Mouse (Mus musculus): Measurements from ENCODE around the gene Cyp2d10. TPM values are rescaled to one million over a fixed set of nuclear protein-coding genes. Genes with fewer than 3 reads are reported as not detected.
A peak's percentile ranks its signal among the peaks of the same experiment; 100 is the strongest.
"Not testable (repeated sequence)": the region's sequence is repeated elsewhere in the genome, so short reads cannot be mapped to it uniquely, and the experiment has no call there.

The Cyp2d10 gene
- total RNA-seq, 1 experiment from 2014 or later, result not detected

DNA sequence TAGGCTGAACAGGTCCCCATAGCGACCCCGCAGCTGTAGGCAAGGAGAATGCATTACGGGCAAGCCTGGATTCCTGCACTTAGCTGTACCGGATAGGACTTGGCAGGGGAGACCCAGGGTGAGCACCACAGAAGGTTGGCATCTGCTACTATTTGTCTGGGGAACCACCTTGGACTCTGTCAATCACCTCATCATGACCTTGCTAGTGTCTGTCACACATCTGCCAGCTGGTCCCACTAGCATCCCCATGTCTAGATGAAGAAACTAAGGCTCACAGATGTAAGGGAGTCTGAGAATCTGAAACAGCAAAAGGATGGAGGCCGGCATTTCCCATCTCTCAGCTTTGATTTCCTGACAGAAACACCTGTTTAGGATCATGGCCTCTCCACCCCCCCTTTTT is 32.6 kb downstream of the Cyp2d10 start:
- no peak for ATAC-seq (replicated peaks in 1 of 2; ENCODE audit: insufficient read depth in 1 of 2, low FRiP score in 2 of 2, low TSS enrichment in 1 of 2, low read depth in 1 of 2, poor library complexity in 2 of 2, severe bottlenecking in 2 of 2)

GRCm38 (mm10) chr15:82372991-82373390 is 34.0 kb downstream of the Cyp2d10 start:
- ATAC-seq (replicated peaks in 1 of 2; ENCODE audit: insufficient read depth in 1 of 2, low FRiP score in 2 of 2, low TSS enrichment in 1 of 2, low read depth in 1 of 2, poor library complexity in 2 of 2, severe bottlenecking in 2 of 2), result no peak

- ATAC-seq (replicated peaks in 1 of 2; ENCODE audit: insufficient read depth in 1 of 2, low FRiP score in 2 of 2, low TSS enrichment in 1 of 2, low read depth in 1 of 2, poor library complexity in 2 of 2, severe bottlenecking in 2 of 2), result no peak
Observed at GRCm38 (mm10) chr15:82372446-82372845, 34.5 kb downstream of the Cyp2d10 start.

- ATAC-seq (replicated peaks in 1 of 2; ENCODE audit: insufficient read depth in 1 of 2, low FRiP score in 2 of 2, low TSS enrichment in 1 of 2, low read depth in 1 of 2, poor library complexity in 2 of 2, severe bottlenecking in 2 of 2), result no peak
Observed at GRCm38 (mm10) chr15:82368851-82369250, 38.1 kb downstream of the Cyp2d10 start.

DNA sequence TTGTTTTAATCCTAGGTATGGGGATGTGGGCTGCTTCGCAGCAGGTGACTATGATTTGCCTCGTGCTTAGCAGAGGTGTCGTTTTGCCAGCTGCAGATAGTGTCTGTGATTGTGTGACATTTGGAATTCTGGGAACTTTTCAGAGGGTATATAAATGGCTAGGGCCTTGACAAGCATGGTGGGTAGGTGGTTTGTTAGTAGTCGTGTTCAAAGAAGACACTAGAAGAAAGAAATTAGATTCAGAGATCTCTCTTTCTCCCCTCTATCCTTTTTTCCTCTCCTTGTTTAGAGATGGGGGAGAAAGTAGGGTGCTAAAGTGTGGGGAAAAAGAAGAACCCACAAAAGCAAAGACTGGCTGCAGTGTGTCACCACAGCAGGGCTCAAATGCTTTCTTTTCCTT is 38.8 kb downstream of the Cyp2d10 start:
- ATAC-seq (replicated peaks in 1 of 2; ENCODE audit: insufficient read depth in 1 of 2, low FRiP score in 2 of 2, low TSS enrichment in 1 of 2, low read depth in 1 of 2, poor library complexity in 2 of 2, severe bottlenecking in 2 of 2), result no peak

- not testable (repeated sequence) for ATAC-seq (replicated peaks in 1 of 2; ENCODE audit: insufficient read depth in 1 of 2, low FRiP score in 2 of 2, low TSS enrichment in 1 of 2, low read depth in 1 of 2, poor library complexity in 2 of 2, severe bottlenecking in 2 of 2)
Observed at GRCm38 (mm10) chr15:82364561-82364960, 42.4 kb downstream of the Cyp2d10 start.

GRCm38 (mm10) chr15:82363801-82364200 is 43.2 kb downstream of the Cyp2d10 start:
- not testable (repeated sequence) for ATAC-seq (replicated peaks in 1 of 2; ENCODE audit: insufficient read depth in 1 of 2, low FRiP score in 2 of 2, low TSS enrichment in 1 of 2, low read depth in 1 of 2, poor library complexity in 2 of 2, severe bottlenecking in 2 of 2)

DNA sequence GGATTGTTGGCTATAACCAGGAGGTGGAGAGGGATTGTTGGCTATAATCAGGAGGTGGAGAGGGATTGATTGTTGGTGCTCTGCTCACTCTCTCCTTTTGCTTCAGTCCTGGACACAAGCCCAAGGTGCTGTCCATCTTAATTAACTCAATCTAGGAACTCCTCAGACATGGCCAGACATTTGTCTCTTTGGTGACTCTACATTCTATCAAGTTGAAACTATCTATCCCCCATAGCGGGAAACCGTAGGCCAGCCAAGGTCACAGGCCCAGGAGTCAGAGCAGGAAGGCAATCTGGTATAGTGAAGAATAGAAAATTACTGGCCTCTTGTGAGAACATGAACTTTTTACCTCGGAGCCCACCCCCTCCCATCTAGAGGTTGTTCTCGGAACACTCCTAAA is 44.8 kb downstream of the Cyp2d10 start:
- no peak for ATAC-seq (replicated peaks in 1 of 2; ENCODE audit: insufficient read depth in 1 of 2, low FRiP score in 2 of 2, low TSS enrichment in 1 of 2, low read depth in 1 of 2, poor library complexity in 2 of 2, severe bottlenecking in 2 of 2)

DNA sequence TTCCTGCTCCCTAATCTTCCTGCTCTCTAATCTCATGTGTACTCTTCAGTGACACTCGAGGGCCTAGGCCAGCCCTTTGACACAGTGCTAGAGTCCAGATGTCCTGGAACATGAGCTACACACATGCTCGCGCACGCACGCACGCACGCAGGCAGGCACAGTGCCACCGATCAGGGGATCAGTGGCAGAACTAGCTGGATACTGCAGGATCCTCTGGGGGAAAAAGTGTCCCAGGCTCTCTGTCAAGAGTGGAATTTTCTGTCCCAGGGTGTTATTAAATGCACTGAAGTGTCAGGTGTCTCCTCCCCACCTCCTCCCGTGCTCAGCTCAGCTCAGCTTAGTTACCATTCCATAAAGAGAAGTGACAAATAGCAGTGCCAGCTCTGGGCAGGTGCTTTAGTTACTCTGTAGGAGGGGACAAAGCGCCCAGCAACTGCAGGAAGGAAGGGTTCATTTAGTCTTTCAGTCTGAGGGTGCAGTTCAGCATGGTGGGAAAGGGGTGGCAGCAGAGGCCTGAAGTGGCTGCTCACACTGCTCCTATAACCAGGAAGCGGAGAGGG is 45.5 kb downstream of the Cyp2d10 start:
- ATAC-seq (replicated peaks in 1 of 2; ENCODE audit: insufficient read depth in 1 of 2, low FRiP score in 2 of 2, low TSS enrichment in 1 of 2, low read depth in 1 of 2, poor library complexity in 2 of 2, severe bottlenecking in 2 of 2), result peak; percentile 80 to 90

DNA sequence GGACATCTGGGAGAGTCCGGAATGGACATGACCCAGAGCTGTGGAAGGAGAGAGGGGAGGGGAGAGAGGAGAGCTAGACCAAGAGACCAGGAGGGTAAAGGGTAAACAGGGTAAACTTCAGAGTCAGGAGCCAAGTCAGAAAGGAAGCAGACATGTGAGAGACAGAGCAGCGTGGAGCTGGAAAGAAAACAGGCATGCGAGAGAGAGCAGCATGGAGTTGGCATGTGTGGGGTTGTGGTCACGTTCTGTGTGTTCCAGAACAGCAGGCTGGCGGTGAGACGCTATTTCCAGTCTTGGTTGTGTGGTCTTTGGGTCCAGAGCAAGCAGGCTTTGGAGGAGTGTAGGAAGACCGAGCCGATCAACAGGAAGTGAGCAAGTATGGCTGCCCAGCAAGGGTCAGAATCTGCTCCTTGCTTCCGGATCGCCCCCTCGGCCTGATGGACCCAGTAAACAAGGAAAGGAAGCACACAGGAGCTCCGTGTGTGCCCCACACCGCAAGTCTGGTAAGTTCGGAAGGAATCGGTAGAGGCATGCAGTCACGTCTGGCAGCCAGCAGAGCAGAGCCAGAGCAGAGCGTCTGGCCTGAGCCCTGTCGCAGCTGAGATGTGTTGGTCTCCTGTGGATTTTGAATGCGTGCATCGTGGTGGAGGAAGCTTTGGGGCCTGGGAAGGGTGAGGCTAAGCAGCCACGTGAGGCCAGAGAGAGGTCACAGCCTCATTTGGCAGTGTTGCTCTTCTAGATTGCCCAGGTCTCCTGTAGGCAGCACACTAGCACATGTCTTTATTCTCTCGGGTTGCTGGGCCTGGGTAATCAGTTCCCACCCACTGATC is 48.3 kb downstream of the Cyp2d10 start:
- ATAC-seq (replicated peaks in 1 of 2; ENCODE audit: insufficient read depth in 1 of 2, low FRiP score in 2 of 2, low TSS enrichment in 1 of 2, low read depth in 1 of 2, poor library complexity in 2 of 2, severe bottlenecking in 2 of 2), result no peak

GRCm38 (mm10) chr15:82354126-82354945 is 52.7 kb downstream of the Cyp2d10 start, which contains the start of gene Ndufa6:
TSS of gene Ndufa6 (minus strand) at chr15:82354322.
- peak; percentile 98 to 99 for ATAC-seq (replicated peaks in 1 of 2; ENCODE audit: insufficient read depth in 1 of 2, low FRiP score in 2 of 2, low TSS enrichment in 1 of 2, low read depth in 1 of 2, poor library complexity in 2 of 2, severe bottlenecking in 2 of 2)

GRCm38 (mm10) chr15:82353745-82354113 is 53.3 kb downstream of the Cyp2d10 start:
- ATAC-seq (replicated peaks in 1 of 2; ENCODE audit: insufficient read depth in 1 of 2, low FRiP score in 2 of 2, low TSS enrichment in 1 of 2, low read depth in 1 of 2, poor library complexity in 2 of 2, severe bottlenecking in 2 of 2), result peak in 1 of 2 experiments; percentile 6; a peak in 1 of 4 replicates

DNA sequence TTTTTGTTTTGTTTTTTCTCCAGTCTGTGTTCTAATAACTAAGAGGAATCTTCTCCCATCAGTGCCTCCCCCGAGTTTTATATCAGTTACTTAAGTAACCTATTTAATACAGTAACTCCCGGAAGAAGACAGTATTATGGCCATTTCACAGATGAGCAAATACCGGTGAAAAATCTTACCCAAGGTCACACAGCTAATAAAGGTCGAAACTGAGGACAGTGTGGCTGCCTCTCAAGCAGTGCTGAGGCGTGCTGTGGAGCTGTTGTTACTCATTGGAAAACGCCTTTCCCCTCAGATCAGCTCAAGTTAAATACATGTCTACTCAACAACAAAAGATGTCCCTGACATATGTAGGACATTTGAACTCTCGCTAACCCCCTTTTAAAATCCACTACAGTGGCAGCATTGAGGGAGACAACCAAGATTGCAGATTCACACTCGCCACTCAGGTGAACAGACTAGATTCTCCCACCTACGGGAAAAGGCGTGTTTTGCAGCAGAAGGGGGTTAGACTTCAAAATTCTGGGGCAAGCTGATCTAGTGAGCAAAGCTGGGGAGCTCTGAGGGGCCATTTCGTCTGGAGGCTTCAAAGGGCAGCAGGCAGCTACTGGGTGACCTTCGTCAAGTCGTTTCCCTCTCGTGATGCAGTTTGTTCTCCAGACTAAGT is 53.8 kb downstream of the Cyp2d10 start:
- ATAC-seq (replicated peaks in 1 of 2; ENCODE audit: insufficient read depth in 1 of 2, low FRiP score in 2 of 2, low TSS enrichment in 1 of 2, low read depth in 1 of 2, poor library complexity in 2 of 2, severe bottlenecking in 2 of 2), result no peak

Other genes with a start within 250 kb of the Cyp2d10 start
- 9.3 and 13.6 TPM in 2 replicates for gene Shisa8, start 194.4 kb downstream of the Cyp2d10 start, total RNA-seq (2017)
- gene Tnfrsf13c, start 182.8 kb downstream of the Cyp2d10 start, total RNA-seq (2017), result 9.2 and 10.6 TPM in 2 replicates
- 15.6 and 25.6 TPM in 2 replicates for gene Cenpm, start 162.4 kb downstream of the Cyp2d10 start, total RNA-seq (2017)
- not detected in 2 replicates for gene 1500009C09Rik, start 154.8 kb downstream of the Cyp2d10 start, total RNA-seq (2017)
- 1.1 TPM in 2 replicates for gene Sept3, start 132.3 kb downstream of the Cyp2d10 start, total RNA-seq (2017)
- not detected in 2 replicates for gene Wbp2nl, start 108.2 kb downstream of the Cyp2d10 start, total RNA-seq (2017)
- gene Naga, start 68.3 kb downstream of the Cyp2d10 start, total RNA-seq (2017), result 50.2 and 51.1 TPM in 2 replicates
- gene Pheta2, start 68.3 kb downstream of the Cyp2d10 start, total RNA-seq (2017), result 8.5 and 13.6 TPM in 2 replicates
- 53.4 and 61.4 TPM in 2 replicates for gene Smdt1, start 68.2 kb downstream of the Cyp2d10 start, total RNA-seq (2017)
- 90.5 and 185 TPM in 2 replicates for gene Ndufa6, start 52.9 kb downstream of the Cyp2d10 start, total RNA-seq (2017)
- gene Cyp2d22, start 26.9 kb downstream of the Cyp2d10 start, total RNA-seq (2017), result 0.10 and 1.1 TPM in 2 replicates
- not detected in 2 replicates for gene Cyp2d11, start 13.2 kb downstream of the Cyp2d10 start, total RNA-seq (2017)
- gene Cyp2d9, start 26.2 kb upstream of the Cyp2d10 start, total RNA-seq (2017), result not detected in 2 replicates
- not detected in 2 replicates for gene Cyp2d12, start 147.9 kb upstream of the Cyp2d10 start, total RNA-seq (2017)
- not detected in 2 replicates for gene Cyp2d34, start 213.8 kb upstream of the Cyp2d10 start, total RNA-seq (2017)